Mouse (Mus musculus) heart, embryonic 14.5 days (tissue): Measurements from ENCODE around the gene Kcnj15. TPM values are rescaled to one million over a fixed set of nuclear protein-coding genes. Genes with fewer than 3 reads are reported as not detected.

Source experiments
- ATAC-seq: fragments of 200-750 bp; cut with Nextera tagmentation; 2 replicates; pipeline ENCODE4 v1.8.0; 2017; ENCODE audit warnings: low read depth, moderate TSS enrichment; ENCODE audit not compliant: insufficient number of reproducible peaks, insufficient read depth, low FRiP score
- H3K27ac ChIP-seq, 2 experiments: fragments of 200-500 bp in 1 of 2; fragments of 300-500 bp in 1 of 2; sonication (generic) in 1 of 2; replicated peaks in 1 of 2; 2 replicates each; pipeline ENCODE4 v1.5.1; 2012 to 2014; ENCODE audit warnings: low read depth in 2 of 2, low read length in 2 of 2, control low read depth in 1 of 2, mild to moderate bottlenecking in 1 of 2, mixed read lengths in 1 of 2; ENCODE audit not compliant: control insufficient read depth in 1 of 2, insufficient read depth in 1 of 2
- H3K27me3 ChIP-seq: fragments of 300-500 bp; sonication (generic); 2 replicates; pipeline ENCODE4 v1.6.1; 2014; ENCODE audit warnings: mild to moderate bottlenecking, low read length, control low read depth; ENCODE audit not compliant: control insufficient read depth, insufficient read depth
- H3K36me3 ChIP-seq: fragments of 300-500 bp; sonication (generic); 2 replicates; pipeline ENCODE4 v1.6.1; 2014; ENCODE audit warnings: mild to moderate bottlenecking, control low read depth, low read length, mixed read lengths; ENCODE audit not compliant: control insufficient read depth, insufficient read depth
- H3K4me1 ChIP-seq, 2 experiments: fragments of 200-500 bp in 1 of 2; fragments of 300-500 bp in 1 of 2; sonication (generic) in 1 of 2; 2 replicates each; pipeline ENCODE4 v1.6.1; 2012 to 2014; ENCODE audit warnings: low read length in 2 of 2, control low read depth in 1 of 2, mixed read lengths in 1 of 2; ENCODE audit not compliant: control insufficient read depth in 2 of 2, insufficient read depth in 2 of 2
- H3K4me2 ChIP-seq: fragments of 300-500 bp; sonication (generic); 2 replicates; pipeline ENCODE4 v1.6.1; 2014; ENCODE audit warnings: mild to moderate bottlenecking, low read length
- H3K4me3 ChIP-seq, 2 experiments: fragments of 200-500 bp in 1 of 2; fragments of 300-500 bp in 1 of 2; sonication (generic) in 1 of 2; 2 replicates each; pipeline ENCODE4 v1.5.1; 2012 to 2014; ENCODE audit warnings: low read length in 2 of 2, mild to moderate bottlenecking in 2 of 2, control low read depth in 1 of 2, low read depth in 1 of 2, moderate library complexity in 1 of 2; ENCODE audit not compliant: control insufficient read depth in 1 of 2, insufficient read depth in 1 of 2
- H3K9ac ChIP-seq: fragments of 300-500 bp; sonication (generic); 2 replicates; pipeline ENCODE4 v1.6.1; 2014; ENCODE audit warnings: mild to moderate bottlenecking, low read length
- H3K9me3 ChIP-seq: fragments of 300-500 bp; sonication (generic); 2 replicates; pipeline ENCODE4 v1.6.1; 2016; ENCODE audit warnings: low read length, control low read depth; ENCODE audit not compliant: control insufficient read depth
- WGBS: fragments of 180-500 bp; shearing (Covaris S2); extraction: QIAGEN DNeasy Blood & Tissue Kit; methylation state at CpG from one replicate; pipeline ENCODE4 v1.1.7; 2014; 5-methylcytosine and 5-hydroxymethylcytosine counted together
- polyA plus RNA-seq: library from polyadenylated mRNA; unstranded; fragments of >200 nt; fragmentation: Nextera tagmentation; extraction: Ambion mirVana; gene quantifications from 2 replicates; pipeline ENCODE4 v1.2.1, GENCODE M21; 2014

The Kcnj15 gene
- polyA plus RNA-seq, 1 experiment from 2014 or later, result 1.9 TPM

GRCm38 (mm10) chr16:95234891-95235548, 22.3 kb upstream of the Kcnj15 start:
- H3K9ac ChIP-seq, result no peak overlapping the region
- no peak overlapping the region for H3K27ac ChIP-seq
- no peaks in the 10 kb centered on the region for H3K27me3 ChIP-seq
- ATAC-seq, result no peak
- H3K4me1 ChIP-seq, result no peaks in the 10 kb centered on the region; a peak in 1 of 4 replicates
- WGBS, result 84% methylated on average over 2 of the region's 2 CpGs
- H3K4me2 ChIP-seq, result no peak overlapping the region
- H3K36me3 ChIP-seq, result no peaks in the 10 kb centered on the region
- H3K9me3 ChIP-seq, result no peaks in the 10 kb centered on the region
- H3K4me3 ChIP-seq, result no peak overlapping the region

- Histone ChIP-seq H3K4me1 (peaks cover 10 to 11% of the 10 kb centered on the region in 2 experiments; a peak in 3 of 4 replicates), H3K27me3 (no peaks in the 10 kb centered on the region), H3K9ac (no peak overlapping the region), H3K27ac (peak overlapping the region; percentile 74 to 76), H3K9me3 (no peaks in the 10 kb centered on the region), H3K4me3 (no peak overlapping the region), H3K4me2 (no peak overlapping the region), H3K36me3 (no peaks in the 10 kb centered on the region)
- 64% methylated on average over 7 of the region's 7 CpGs for WGBS
- ATAC-seq, result no peak
These were observed 18.0 kb upstream of the Kcnj15 start for GRCm38 (mm10) chr16:95239209-95239925.

- no peak for ATAC-seq
- H3K27ac ChIP-seq, result no peak overlapping the region
- 58% methylated on average over 5 of the region's 5 CpGs for WGBS
These were observed 16.7 kb upstream of the Kcnj15 start for GRCm38 (mm10) chr16:95240688-95241087.

GRCm38 (mm10) chr16:95241581-95241980, 15.8 kb upstream of the Kcnj15 start:
- Histone ChIP-seq H3K4me1 (peaks cover 21 to 24% of the 10 kb centered on the region in 2 experiments), H3K27me3 (no peaks in the 10 kb centered on the region), H3K9ac (no peak overlapping the region), H3K4me3 (no peak overlapping the region), H3K9me3 (no peaks in the 10 kb centered on the region), H3K27ac (peak overlapping the region; percentile 24 to 55; a peak in 3 of 4 replicates), H3K36me3 (no peaks in the 10 kb centered on the region), H3K4me2 (0 out of 2 replicates have a peak overlapping the region, but pooled peaks have one; percentile 2)
- 40% methylated on average over 4 of the region's 4 CpGs for WGBS
- no peak for ATAC-seq

More at GRCm38 (mm10) chr16:95240688-95241087, 16.7 kb upstream of the Kcnj15 start:
- Histone ChIP-seq H3K4me2 (no peak overlapping the region), H3K9me3 (no peaks in the 10 kb centered on the region), H3K9ac (no peak overlapping the region), H3K4me1 (peaks cover 21 to 23% of the 10 kb centered on the region in 2 experiments), H3K36me3 (no peaks in the 10 kb centered on the region), H3K27me3 (no peaks in the 10 kb centered on the region), H3K4me3 (no peak overlapping the region)

- 65% methylated on average over 4 of the region's 4 CpGs for WGBS
- H3K4me1 ChIP-seq, result peaks cover 21 to 24% of the 10 kb centered on the region in 2 experiments
- no peaks in the 10 kb centered on the region for H3K9me3 ChIP-seq
These were observed 15.2 kb upstream of the Kcnj15 start for GRCm38 (mm10) chr16:95242114-95242513.

GRCm38 (mm10) chr16:95243401-95243800, 14.0 kb upstream of the Kcnj15 start:
- no peaks in the 10 kb centered on the region for H3K27me3 ChIP-seq
- H3K4me3 ChIP-seq, result no peak overlapping the region
- no peaks in the 10 kb centered on the region for H3K9me3 ChIP-seq
- no peaks in the 10 kb centered on the region for H3K36me3 ChIP-seq
- no peak overlapping the region for H3K27ac ChIP-seq
- no peak overlapping the region for H3K9ac ChIP-seq
- H3K4me1 ChIP-seq, result peaks cover 21 to 24% of the 10 kb centered on the region in 2 experiments
- 62% methylated on average over 1 of the region's 1 CpGs for WGBS
- no peak for ATAC-seq
- no peak overlapping the region for H3K4me2 ChIP-seq

More at GRCm38 (mm10) chr16:95242114-95242513, 15.2 kb upstream of the Kcnj15 start:
- ATAC-seq, result no peak
- no peak overlapping the region for H3K4me2 ChIP-seq
- H3K36me3 ChIP-seq, result no peaks in the 10 kb centered on the region
- H3K27ac ChIP-seq, result peak overlapping the region in 1 of 2 experiments; percentile 55; a peak in 2 of 4 replicates
- no peak overlapping the region for H3K4me3 ChIP-seq
- no peaks in the 10 kb centered on the region for H3K27me3 ChIP-seq
- no peak overlapping the region for H3K9ac ChIP-seq

- H3K4me3 ChIP-seq, result no peak overlapping the region
- H3K9me3 ChIP-seq, result no peaks in the 10 kb centered on the region
- H3K27ac ChIP-seq, result peak overlapping the region in 1 of 2 experiments; percentile 46; a peak in 2 of 4 replicates
- no peaks in the 10 kb centered on the region for H3K36me3 ChIP-seq
- 18% methylated on average over 12 of the region's 12 CpGs for WGBS
- H3K4me2 ChIP-seq, result no peak overlapping the region
- ATAC-seq, result peak; percentile 54
- no peak overlapping the region for H3K9ac ChIP-seq
- H3K4me1 ChIP-seq, result peaks cover 21 to 24% of the 10 kb centered on the region in 2 experiments
- H3K27me3 ChIP-seq, result no peaks in the 10 kb centered on the region
These were observed 12.6 kb upstream of the Kcnj15 start for GRCm38 (mm10) chr16:95244626-95245303.
